Mouse (Mus musculus) lung, adult 2 months (tissue): ENCODE data around the gene Atg10. TPM values are rescaled to one million over a fixed set of nuclear protein-coding genes. Genes with fewer than 3 reads are reported as not detected.

Experiments
- DNase-seq: peaks from one replicate; pipeline ENCODE4 v3.0.0; 2022
- H3K4me1 ChIP-seq: fragments of 200-500 bp; 2 replicates; pipeline ENCODE4 v1.6.1; 2011; ENCODE audit warnings: low read length; ENCODE audit not compliant: control insufficient read depth, insufficient read depth
- H3K4me3 ChIP-seq: fragments of 200-500 bp; replicated peaks from 2 replicates; pipeline ENCODE3; 2011; ENCODE audit warnings: low read depth, mild to moderate bottlenecking, control low read depth, low read length; ENCODE audit errors: extremely low read depth
- CTCF ChIP-seq: fragments of 200-500 bp; IDR thresholded peaks from 2 replicates; pipeline ENCODE4 v1.5.1; 2011; ENCODE audit warnings: mild to moderate bottlenecking, low read length, control low read depth; ENCODE audit not compliant: insufficient read depth
- POLR2A ChIP-seq: fragments of 200-500 bp; IDR thresholded peaks from 2 replicates; pipeline ENCODE4 v1.6.1; 2011; ENCODE audit warnings: low read depth, mild to moderate bottlenecking, control low read depth, low read length, borderline replicate concordance; ENCODE audit errors: extremely low read depth
- WGBS: fragments of 180-500 bp; shearing (Covaris S2); methylation state at CpG from one replicate; pipeline ENCODE4 v1.1.7; 2018; 5-methylcytosine and 5-hydroxymethylcytosine counted together
- polyA plus RNA-seq: library from polyadenylated mRNA; depleted of rRNA; stranded (reverse); fragments of >200 nt; gene quantifications from 2 replicates; pipeline ENCODE4 v1.2.3, GENCODE M21; 2012; rRNA removed

Gene Atg10
- polyA plus RNA-seq, 1 experiment, result 2.8 TPM

- DNase-seq, result no peak
- no peak overlapping the region for H3K4me3 ChIP-seq
- WGBS, result 91% methylated on average over 4 of the region's 4 CpGs
- TF ChIP-seq CTCF (no peak), POLR2A (no peak)
- no peaks in the 10 kb centered on the region for H3K4me1 ChIP-seq
Measured at GRCm38 (mm10) chr13:90914721-90915120, 309.0 kb downstream of the Atg10 start.

DNA sequence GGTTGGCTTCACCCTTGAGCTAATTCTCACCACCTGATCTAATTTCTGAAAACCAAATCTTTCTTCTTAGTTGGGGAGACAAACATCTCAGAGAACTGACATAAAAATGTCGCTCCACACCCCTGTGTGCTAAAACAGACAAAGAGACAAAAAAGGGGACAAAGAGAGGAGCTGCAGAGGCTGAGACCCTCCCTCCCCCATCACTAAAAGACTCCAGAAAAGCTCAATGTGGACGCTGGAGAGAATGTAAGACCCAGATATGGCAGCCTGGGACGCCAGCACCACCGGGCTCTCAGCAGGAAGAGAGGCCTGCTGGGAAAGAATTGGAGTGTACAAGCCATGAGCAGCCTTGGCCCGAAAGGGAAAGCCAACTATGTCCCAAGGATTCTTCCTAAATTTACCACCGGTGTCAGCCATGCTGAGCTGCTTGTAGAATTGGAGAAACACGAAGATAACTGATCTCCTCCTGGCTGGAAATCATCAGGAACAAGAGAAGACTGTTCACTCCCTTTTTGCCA, 310.0 kb downstream of the Atg10 start:
- 60% methylated on average over 7 of the region's 7 CpGs for WGBS
- DNase-seq, result no peak
- H3K4me1 ChIP-seq, result no peaks in the 10 kb centered on the region
- H3K4me3 ChIP-seq, result no peak overlapping the region
- TF ChIP-seq POLR2A, result no peak
- no peak for TF ChIP-seq CTCF

- no peaks in the 10 kb centered on the region for H3K4me1 ChIP-seq
- TF ChIP-seq POLR2A (no peak), CTCF (no peak)
Measured at GRCm38 (mm10) chr13:90912760-90913674, 310.8 kb downstream of the Atg10 start.

GRCm38 (mm10) chr13:90907376-90907775, 316.4 kb downstream of the Atg10 start:
- H3K4me1 ChIP-seq, result no peaks in the 10 kb centered on the region
- no peak for DNase-seq
- H3K4me3 ChIP-seq, result no peak overlapping the region
- no peak for TF ChIP-seq CTCF
- TF ChIP-seq POLR2A, result no peak
- WGBS, result 89% methylated on average over 12 of the region's 12 CpGs

More at GRCm38 (mm10) chr13:90912760-90913674, 310.8 kb downstream of the Atg10 start:
- no peak overlapping the region for H3K4me3 ChIP-seq
- 84% methylated on average over 17 of the region's 17 CpGs for WGBS
- DNase-seq, result no peak

DNA sequence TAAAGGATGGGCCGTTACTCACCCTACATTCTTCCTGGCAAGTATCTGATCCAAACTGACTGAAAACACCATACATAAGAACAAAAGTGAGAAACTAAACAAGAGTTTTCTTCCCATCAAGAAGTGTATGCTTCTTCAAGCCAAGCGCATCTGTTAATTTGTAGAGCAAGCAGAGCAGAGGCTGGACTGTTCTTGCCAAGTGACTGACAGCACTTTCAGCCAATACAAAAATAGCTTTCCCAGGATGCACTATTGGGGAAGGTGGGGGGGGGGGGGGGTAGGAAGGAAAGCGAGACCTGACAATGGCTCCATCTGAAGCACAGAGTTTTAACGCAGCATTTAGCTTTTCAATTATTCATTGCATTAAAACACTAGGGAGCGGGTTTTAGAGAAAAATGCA, 318.6 kb downstream of the Atg10 start, which contains the start of gene Atp6ap1l:
TSS of gene Atp6ap1l (minus strand) at position 180 of the 400 bp plus-strand sequence.
- no peak for DNase-seq
- 90% methylated on average over 5 of the region's 5 CpGs for WGBS
- Histone ChIP-seq H3K4me3 (no peak within 1 kb of the TSS), H3K4me1 (no peaks in the 10 kb centered on the region)
- TF ChIP-seq CTCF, result no peak
- no peak for TF ChIP-seq POLR2A

DNA sequence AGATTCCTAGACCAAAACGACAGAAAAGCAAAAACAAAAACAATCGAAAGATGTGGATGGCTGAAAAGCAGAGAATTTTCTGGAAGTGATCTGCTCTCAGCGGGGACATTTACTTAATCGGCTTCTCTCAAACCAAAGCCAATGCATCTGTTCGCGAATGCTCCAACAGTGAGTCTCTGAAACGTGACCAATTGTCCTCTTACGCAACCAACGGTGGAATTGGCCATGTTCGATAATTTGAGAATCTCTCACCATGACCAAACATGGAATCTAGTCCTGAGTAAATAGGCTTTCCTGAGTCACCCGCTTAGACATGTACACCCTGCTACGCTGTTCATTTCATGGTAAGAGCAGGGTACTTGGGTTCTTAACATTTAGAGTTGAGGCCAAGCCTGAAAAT, 326.9 kb downstream of the Atg10 start:
- no peak overlapping the region for H3K4me3 ChIP-seq
- TF ChIP-seq POLR2A (no peak), CTCF (no peak)
- no peaks in the 10 kb centered on the region for H3K4me1 ChIP-seq
- no peak for DNase-seq
- WGBS, result 86% methylated on average over 12 of the region's 12 CpGs

GRCm38 (mm10) chr13:90896098-90896497, 327.7 kb downstream of the Atg10 start:
- H3K4me1 ChIP-seq, result no peaks in the 10 kb centered on the region
- WGBS, result 54% methylated on average over 2 of the region's 2 CpGs
- no peak overlapping the region for H3K4me3 ChIP-seq
- DNase-seq, result no peak
- TF ChIP-seq CTCF (no peak), POLR2A (no peak)

- no peak for DNase-seq
- TF ChIP-seq CTCF (no peak), POLR2A (no peak)
- 87% methylated on average over 4 of the region's 4 CpGs for WGBS
- no peak overlapping the region for H3K4me3 ChIP-seq
- no peaks in the 10 kb centered on the region for H3K4me1 ChIP-seq
Measured at GRCm38 (mm10) chr13:90894819-90895218, 328.9 kb downstream of the Atg10 start.

GRCm38 (mm10) chr13:90890111-90890510, 333.7 kb downstream of the Atg10 start:
- no peak for DNase-seq
- 85% methylated on average over 5 of the region's 5 CpGs for WGBS
- Histone ChIP-seq H3K4me3 (no peak overlapping the region), H3K4me1 (no peaks in the 10 kb centered on the region)
- TF ChIP-seq POLR2A, result no peak
- no peak for TF ChIP-seq CTCF

DNA sequence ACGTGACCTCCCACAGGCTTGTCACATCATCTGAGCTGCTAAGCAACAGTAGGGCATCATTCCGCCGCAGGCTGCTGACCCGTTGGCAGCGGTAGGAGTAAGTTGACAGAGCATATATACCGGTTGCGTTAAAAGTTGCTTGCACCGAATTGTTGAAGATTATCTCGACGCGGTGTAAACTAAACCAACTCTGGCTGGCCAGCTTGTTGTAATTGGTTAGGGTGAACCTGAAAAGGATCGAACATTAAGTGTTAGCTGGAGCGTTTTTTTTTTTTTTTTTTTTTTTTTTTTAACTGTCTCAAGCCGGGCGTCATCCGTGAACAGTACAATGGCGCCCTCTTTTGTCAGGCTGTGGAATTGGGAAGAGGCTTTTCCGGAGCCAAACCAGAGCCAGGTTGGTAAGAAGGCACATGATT, 337.2 kb downstream of the Atg10 start:
- peak; percentile 57 for DNase-seq
- Histone ChIP-seq H3K4me1 (no peaks in the 10 kb centered on the region), H3K4me3 (peak overlapping the region; percentile 40)
- TF ChIP-seq CTCF, result peak; percentile 74
- TF ChIP-seq POLR2A, result no peak
- WGBS, result under 1% methylated on average over 18 of the region's 18 CpGs

- no peak overlapping the region for H3K4me3 ChIP-seq
- peak; percentile 8 for DNase-seq
- no peak for TF ChIP-seq POLR2A
- no peak for TF ChIP-seq CTCF
- no peaks in the 10 kb centered on the region for H3K4me1 ChIP-seq
- 29% methylated on average over 13 of the region's 13 CpGs for WGBS
Measured at GRCm38 (mm10) chr13:90885856-90886532, 337.8 kb downstream of the Atg10 start.

Other genes with a start within 250 kb of the Atg10 start
- gene Ssbp2, start 236.3 kb upstream of the Atg10 start, polyA plus RNA-seq, result 9.8 and 15.1 TPM in 2 replicates